Mouse (Mus musculus) cortical plate, adult 2 months (tissue): Measurements from ENCODE around the gene Rbm8a. TPM values are rescaled to one million over a fixed set of nuclear protein-coding genes. Genes with fewer than 3 reads are reported as not detected.
"Not testable (repeated sequence)": the region's sequence is repeated elsewhere in the genome, so short reads cannot be mapped to it uniquely, and the experiment has no call there.

ENCODE experiments used
- H3K27ac ChIP-seq: fragments of 200-500 bp; 2 replicates; pipeline ENCODE4 v1.5.1; 2012; ENCODE audit warnings: low read length, control low read depth, inconsistent platforms; ENCODE audit not compliant: insufficient read depth
- H3K4me1 ChIP-seq: fragments of 200-500 bp; 2 replicates; pipeline ENCODE4 v1.6.1; 2011; ENCODE audit warnings: low read length; ENCODE audit not compliant: control insufficient read depth, insufficient read depth
- H3K4me3 ChIP-seq: fragments of 200-500 bp; 2 replicates; pipeline ENCODE4 v1.5.1; 2011; ENCODE audit warnings: mild to moderate bottlenecking, low read length, control low read depth; ENCODE audit not compliant: insufficient read depth
- CTCF ChIP-seq: fragments of 200-500 bp; IDR thresholded peaks from 2 replicates; pipeline ENCODE4 v1.5.1; 2011; ENCODE audit warnings: mild to moderate bottlenecking, control low read depth, low read length; ENCODE audit not compliant: insufficient read depth; ENCODE audit errors: extremely low read depth
- POLR2A ChIP-seq: fragments of 200-500 bp; IDR thresholded peaks from 2 replicates; pipeline ENCODE4 v1.6.1; 2011; ENCODE audit warnings: mild to moderate bottlenecking, low read length, control low read depth; ENCODE audit not compliant: insufficient read depth; ENCODE audit errors: extremely low read depth
- polyA plus RNA-seq: library from polyadenylated mRNA; depleted of rRNA; stranded (reverse); fragments of >200 nt; gene quantifications from 2 replicates; pipeline ENCODE4 v1.2.3, GENCODE M21; 2012

Gene Rbm8a
- polyA plus RNA-seq, 1 experiment = 33.9 TPM

- TF ChIP-seq CTCF (peak; percentile 63), POLR2A (0 out of 2 replicates have a peak, but pooled peaks have one; percentile 21)
- Histone ChIP-seq H3K4me3 (peak overlapping the region; percentile 21), H3K27ac (no peak overlapping the region), H3K4me1 (peaks cover 4% of the 10 kb centered on the region)
Observed at GRCm38 (mm10) chr3:96663432-96664239, 33.9 kb downstream of the Rbm8a start.

DNA sequence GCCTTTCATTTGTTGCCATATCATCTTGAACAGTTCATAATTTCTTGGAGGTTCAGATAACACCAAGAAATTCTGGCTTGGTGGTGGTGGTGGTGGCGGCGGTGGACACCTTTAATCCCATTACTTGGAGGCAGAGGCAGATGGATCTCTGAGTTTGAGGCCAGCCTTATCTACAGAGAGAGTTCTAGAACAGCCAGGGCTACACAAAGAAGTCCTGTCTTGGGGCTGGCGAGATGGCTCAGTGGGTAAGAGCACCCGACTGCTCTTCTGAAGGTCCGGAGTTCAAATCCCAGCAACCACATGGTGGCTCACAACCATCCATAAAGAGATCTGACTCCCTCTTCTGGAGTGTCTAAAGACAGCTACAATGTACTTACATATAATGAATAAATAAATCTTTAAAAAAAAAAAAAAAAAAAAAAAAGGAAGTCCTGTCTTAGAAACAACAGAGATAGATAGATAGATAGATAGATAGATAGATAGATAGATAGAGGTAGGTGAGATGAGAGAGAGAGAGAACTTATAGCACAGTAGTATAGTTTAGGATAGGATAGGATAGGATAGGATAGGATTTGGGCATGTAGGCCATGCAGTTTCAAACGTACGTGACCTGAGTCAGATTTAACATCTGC, 36.1 kb downstream of the Rbm8a start:
- not testable (repeated sequence) for H3K27ac ChIP-seq, H3K4me1 ChIP-seq, H3K4me3 ChIP-seq

GRCm38 (mm10) chr3:96666916-96667315, 37.2 kb downstream of the Rbm8a start:
- TF ChIP-seq POLR2A = no peak
- no peak for TF ChIP-seq CTCF
- H3K4me1 ChIP-seq = peaks cover 7% of the 10 kb centered on the region
- H3K4me3 ChIP-seq = no peak overlapping the region
- no peak overlapping the region for H3K27ac ChIP-seq

DNA sequence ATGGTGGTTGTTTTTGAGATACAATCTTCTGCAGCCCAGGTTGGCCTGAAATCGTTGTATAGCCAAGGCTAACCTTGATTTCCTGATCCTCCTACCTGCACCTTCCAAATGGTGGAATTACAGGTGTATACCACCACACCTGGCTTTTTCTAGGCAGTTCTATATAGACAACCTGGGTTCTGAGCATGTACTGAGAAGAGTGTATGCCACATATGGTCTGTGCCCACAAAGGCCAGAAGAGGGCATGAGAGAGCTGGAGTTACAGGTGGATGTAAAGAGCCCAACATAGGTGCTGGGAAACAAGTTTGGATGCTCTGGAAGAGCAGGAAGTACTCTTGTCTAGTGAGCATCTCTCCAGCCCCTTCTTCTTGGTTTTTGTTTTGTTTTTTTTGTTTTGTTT, 37.6 kb downstream of the Rbm8a start:
- Histone ChIP-seq H3K4me1 (peaks cover 7% of the 10 kb centered on the region), H3K4me3 (no peak overlapping the region), H3K27ac (no peak overlapping the region)
- no peak for TF ChIP-seq POLR2A
- peak; percentile 29; the same call in 1 of the 2 replicates for TF ChIP-seq CTCF

DNA sequence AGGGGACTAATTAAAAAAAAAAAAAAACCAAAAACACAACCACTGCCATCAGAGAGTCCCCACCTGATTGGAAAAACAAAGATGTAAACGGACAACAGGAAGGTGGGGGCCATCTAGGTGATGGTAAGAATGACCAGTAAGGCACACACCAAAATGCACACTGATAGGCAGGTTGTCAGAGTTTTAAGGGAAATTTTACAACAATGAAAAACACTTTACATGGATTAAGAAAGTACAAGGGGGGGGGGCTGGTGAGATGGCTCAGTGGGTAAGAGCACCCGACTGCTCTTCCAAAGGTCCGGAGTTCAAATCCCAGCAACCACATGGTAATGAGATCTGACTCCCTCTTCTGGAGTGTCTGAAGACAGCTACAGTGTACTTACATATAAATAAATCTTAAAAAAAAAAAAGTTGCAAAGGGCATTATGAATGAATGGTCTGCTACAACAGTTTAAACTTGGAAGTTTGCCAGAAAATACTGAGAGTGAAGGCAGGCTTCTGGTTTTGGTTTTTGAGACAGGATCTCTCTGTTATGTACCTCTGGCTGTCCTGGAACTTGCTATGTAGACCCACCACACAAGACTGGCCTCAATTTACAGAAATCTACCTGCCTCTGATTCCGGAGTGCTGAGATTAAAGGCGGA, 38.8 kb downstream of the Rbm8a start:
- H3K4me1 ChIP-seq = peaks cover 5% of the 10 kb centered on the region; the same call in 1 of the 2 replicates
- TF ChIP-seq CTCF (no peak), POLR2A (no peak)
- no peak overlapping the region for H3K27ac ChIP-seq
- H3K4me3 ChIP-seq = no peak overlapping the region

GRCm38 (mm10) chr3:96669727-96670468, 40.2 kb downstream of the Rbm8a start, which contains the start of gene Ankrd35:
Ankrd35 (plus strand) TSS chr3:96670131.
- no peak within 1 kb of the TSS for H3K27ac ChIP-seq
- peaks cover 3% of the 10 kb centered on the region; the same call in 1 of the 2 replicates for H3K4me1 ChIP-seq
- peak within 1 kb of the TSS; percentile 76 for H3K4me3 ChIP-seq
- no peak for TF ChIP-seq CTCF
- TF ChIP-seq POLR2A = peak; percentile 8; the same call in 1 of the 2 replicates

DNA sequence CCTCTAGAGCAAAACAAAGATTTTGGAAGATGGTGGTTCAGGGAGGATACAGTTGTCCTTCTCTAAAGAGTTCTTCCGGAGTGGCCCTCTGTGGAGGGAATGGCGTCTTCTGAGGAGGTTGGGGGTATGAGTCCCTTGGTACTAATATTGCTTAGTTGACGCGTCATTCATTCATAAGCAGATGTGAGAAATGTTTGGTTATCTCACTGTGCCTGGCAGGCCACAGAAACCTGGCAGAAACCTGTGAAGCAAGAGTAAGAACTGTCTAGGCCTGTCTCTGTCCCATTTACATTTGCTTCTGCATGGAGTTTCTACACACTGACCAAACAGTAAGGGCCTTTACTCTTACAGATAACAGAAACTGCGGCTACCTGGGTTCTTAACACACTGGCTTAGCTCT, 41.8 kb downstream of the Rbm8a start:
- TF ChIP-seq POLR2A (no peak), CTCF (no peak)
- Histone ChIP-seq H3K4me3 (no peak overlapping the region), H3K4me1 (peaks cover 3% of the 10 kb centered on the region; the same call in 1 of the 2 replicates), H3K27ac (no peak overlapping the region)

GRCm38 (mm10) chr3:96673514-96673913, 43.8 kb downstream of the Rbm8a start:
- Histone ChIP-seq H3K27ac (no peak overlapping the region), H3K4me1 (peaks cover 3% of the 10 kb centered on the region; the same call in 1 of the 2 replicates), H3K4me3 (no peak overlapping the region)
- no peak for TF ChIP-seq POLR2A
- TF ChIP-seq CTCF = no peak

- Histone ChIP-seq H3K4me1 (peaks cover 3% of the 10 kb centered on the region), H3K27ac (no peak overlapping the region), H3K4me3 (no peak overlapping the region)
- TF ChIP-seq POLR2A (no peak), CTCF (no peak)
Observed at GRCm38 (mm10) chr3:96674442-96674841, 44.7 kb downstream of the Rbm8a start.
